Comparison of ENCODE assay signal across 23 mouse cellular contexts in genomic region chr11:108057138-108057537, GRCm38 (mm10).
"Had no signal": no experiment of that assay in that cellular context is flagged by ENCODE, and none has a peak within 500 bp of the region (broad histone marks: within the 10 kb centered on the region; RNA-seq: fewer than 3 reads in every experiment).

No protein-coding gene starts in this region.

- H3K27me3 ChIP-seq: limb, embryonic 13.5 days; liver, embryonic 12.5 days; liver, embryonic 15.5 days; lung, embryonic 15.5 days; megakaryocyte, embryonic 14.5 days; midbrain, embryonic 13.5 days; neural tube, embryonic 13.5 days; stomach, embryonic 15.5 days had no signal

- H3K4me1 ChIP-seq: limb, embryonic 10.5 days; limb, embryonic 13.5 days; liver, embryonic 12.5 days; liver, embryonic 15.5 days; lung, embryonic 15.5 days; midbrain, embryonic 10.5 days; midbrain, embryonic 13.5 days; stomach, embryonic 15.5 days had no signal

- H3K9me3 ChIP-seq: limb, embryonic 10.5 days; limb, embryonic 13.5 days; liver, embryonic 12.5 days; liver, embryonic 15.5 days; lung, embryonic 15.5 days; megakaryocyte, embryonic 14.5 days; midbrain, embryonic 10.5 days; midbrain, embryonic 13.5 days; neural tube, embryonic 13.5 days; stomach, embryonic 15.5 days had no signal

- ATAC-seq: intestine, postnatal 0 days; liver, embryonic 12.5 days; midbrain, embryonic 13.5 days; midbrain, embryonic 16.5 days had no signal

- H3K36me3 ChIP-seq: limb, embryonic 10.5 days; limb, embryonic 13.5 days; liver, embryonic 12.5 days; liver, embryonic 15.5 days; lung, embryonic 15.5 days; midbrain, embryonic 10.5 days; midbrain, embryonic 13.5 days; neural tube, embryonic 13.5 days; stomach, embryonic 15.5 days had no signal

- DNase-seq: kidney, adult 2 months; kidney, postnatal 25 days; liver; lung, adult 18-20 months; lung, postnatal 10 days; lung, postnatal 36 days; right cerebral cortex, postnatal 25 days; spleen, adult 18-20 months; thymus, postnatal 25 days had no signal

- H3K4me2 ChIP-seq: limb, embryonic 13.5 days; liver, embryonic 12.5 days; liver, embryonic 15.5 days; lung, embryonic 15.5 days; midbrain, embryonic 13.5 days; neural tube, embryonic 13.5 days; stomach, embryonic 15.5 days had no signal

- H3K9ac ChIP-seq: limb, embryonic 13.5 days; liver, embryonic 12.5 days; liver, embryonic 15.5 days; lung, embryonic 15.5 days; midbrain, embryonic 13.5 days; neural tube, embryonic 13.5 days; stomach, embryonic 15.5 days had no signal

- H3K4me3 ChIP-seq: limb, embryonic 10.5 days; limb, embryonic 13.5 days; liver, embryonic 12.5 days; liver, embryonic 15.5 days; lung, embryonic 15.5 days; megakaryocyte, embryonic 14.5 days; midbrain, embryonic 10.5 days; midbrain, embryonic 13.5 days; myocyte; neural tube, embryonic 13.5 days; stomach, embryonic 15.5 days had no signal

- H3K27ac ChIP-seq: kidney, postnatal 0 days; limb, embryonic 10.5 days; limb, embryonic 13.5 days; liver, embryonic 12.5 days; liver, embryonic 15.5 days; lung, embryonic 15.5 days; midbrain, embryonic 10.5 days; midbrain, embryonic 13.5 days; neural tube, embryonic 13.5 days; stomach, embryonic 15.5 days had no signal
